Mouse (Mus musculus) erythroblast, embryonic 14.5 days (primary cell): ENCODE data around the gene Cfl2.

ENCODE experiments used
- GATA1 ChIP-seq: IDR thresholded peaks from 2 replicates; pipeline ENCODE4 v1.6.1; 2012; ENCODE audit warnings: low read length, inconsistent platforms, mixed read lengths
- TAL1 ChIP-seq: IDR thresholded peaks from 3 replicates; pipeline ENCODE4 v1.6.1; 2012; ENCODE audit warnings: low read length, inconsistent platforms, mixed read lengths

GRCm38 (mm10) chr12:54828043-54828442 lies 34.6 kb downstream of the Cfl2 start:
- TF ChIP-seq GATA1 (no peak), TAL1 (no peak)
